Mouse (Mus musculus): ENCODE measurements around the gene Fkbp9. TPM values are rescaled to one million over a fixed set of nuclear protein-coding genes. Genes with fewer than 3 reads are reported as not detected.
A peak's percentile ranks its signal among the peaks of the same experiment; 100 is the strongest.

Fkbp9 gene
- polyA plus RNA-seq, 1 experiment from 2014 or later = 27.5 TPM

DNA sequence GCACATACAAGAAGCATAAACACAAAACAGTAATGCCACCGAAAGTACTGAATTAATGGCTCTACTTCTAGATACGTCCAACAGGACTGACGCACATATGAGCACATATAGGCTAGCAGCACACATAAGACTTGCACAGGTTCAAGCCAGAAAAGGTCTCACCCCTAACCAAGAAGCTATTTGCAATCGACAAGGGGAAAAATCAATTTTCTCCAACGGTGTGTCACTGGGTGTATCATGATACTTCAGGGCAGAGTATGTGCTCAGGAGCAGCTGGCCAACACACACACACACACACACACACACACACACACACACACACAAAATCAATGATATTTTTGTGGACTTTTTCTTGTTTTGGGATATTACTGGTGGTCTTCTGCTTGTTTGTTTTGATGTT, 73.6 kb downstream of the Fkbp9 start:
- Histone ChIP-seq H3K9me3 (ENCODE audit: control insufficient read depth, low read length) (no peaks in the 10 kb centered on the region), H3K4me3 (replicated peaks; ENCODE audit: low read length) (no peak overlapping the region), H3K27me3 (replicated peaks; ENCODE audit: control insufficient read depth, insufficient read depth, low read length) (no peaks in the 10 kb centered on the region), H3K4me1 (replicated peaks; ENCODE audit: control insufficient read depth, insufficient read depth, low read length) (peaks cover 21% of the 10 kb centered on the region), H3K36me3 (ENCODE audit: control insufficient read depth, insufficient read depth) (no peaks in the 10 kb centered on the region), H3K9ac (replicated peaks; ENCODE audit: low read depth, low read length) (no peak overlapping the region), H3K4me2 (ENCODE audit: low read length) (no peak overlapping the region), H3K27ac (ENCODE audit: low read length) (no peak overlapping the region)
- WGBS = 92% methylated on average over 5 of the region's 5 CpGs
- no peak for ATAC-seq

DNA sequence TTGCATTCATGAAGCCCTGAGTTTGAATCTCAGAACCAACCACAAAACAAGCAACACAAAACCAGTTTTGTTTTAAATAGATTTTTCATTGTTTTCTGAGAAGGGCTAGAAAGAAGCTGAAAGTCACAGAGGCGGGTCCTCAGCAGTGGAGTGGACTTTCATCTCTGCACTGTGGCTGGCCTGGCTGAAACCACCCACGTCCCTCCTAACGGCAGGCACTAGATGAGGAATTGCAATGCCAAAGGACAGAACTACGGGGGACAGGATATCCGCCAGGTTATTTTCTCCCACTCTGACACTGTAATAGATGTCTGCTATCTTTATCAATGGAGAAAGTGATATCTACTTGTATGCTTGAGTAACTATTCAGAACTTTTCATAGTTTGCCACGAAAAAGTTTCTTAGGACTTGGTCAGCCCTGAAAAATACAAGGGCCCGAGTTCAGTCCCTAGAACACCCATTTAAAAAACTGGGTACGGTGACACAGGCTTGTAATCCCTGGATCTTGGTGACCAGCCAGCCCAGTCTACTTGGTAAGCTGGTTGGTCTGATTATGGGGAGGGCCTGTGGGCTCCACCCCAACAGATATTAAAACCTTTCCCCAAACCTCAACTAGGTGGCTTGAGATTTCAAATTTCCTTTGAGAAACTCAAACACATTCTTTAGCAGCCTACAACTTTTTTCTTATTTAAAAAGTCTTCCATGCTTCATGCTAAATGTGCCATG, 74.4 kb downstream of the Fkbp9 start:
- no peak overlapping the region for H3K4me3 ChIP-seq (replicated peaks; ENCODE audit: low read length)
- no peak overlapping the region for H3K4me2 ChIP-seq (ENCODE audit: low read length)
- H3K36me3 ChIP-seq (ENCODE audit: control insufficient read depth, insufficient read depth) = no peaks in the 10 kb centered on the region
- WGBS = 84% methylated on average over 8 of the region's 8 CpGs
- H3K27me3 ChIP-seq (replicated peaks; ENCODE audit: control insufficient read depth, insufficient read depth, low read length) = no peaks in the 10 kb centered on the region
- peaks cover 21% of the 10 kb centered on the region for H3K4me1 ChIP-seq (replicated peaks; ENCODE audit: control insufficient read depth, insufficient read depth, low read length)
- H3K9ac ChIP-seq (replicated peaks; ENCODE audit: low read depth, low read length) = no peak overlapping the region
- no peak for ATAC-seq
- no peaks in the 10 kb centered on the region for H3K9me3 ChIP-seq (ENCODE audit: control insufficient read depth, low read length)
- H3K27ac ChIP-seq (ENCODE audit: low read length) = no peak overlapping the region

DNA sequence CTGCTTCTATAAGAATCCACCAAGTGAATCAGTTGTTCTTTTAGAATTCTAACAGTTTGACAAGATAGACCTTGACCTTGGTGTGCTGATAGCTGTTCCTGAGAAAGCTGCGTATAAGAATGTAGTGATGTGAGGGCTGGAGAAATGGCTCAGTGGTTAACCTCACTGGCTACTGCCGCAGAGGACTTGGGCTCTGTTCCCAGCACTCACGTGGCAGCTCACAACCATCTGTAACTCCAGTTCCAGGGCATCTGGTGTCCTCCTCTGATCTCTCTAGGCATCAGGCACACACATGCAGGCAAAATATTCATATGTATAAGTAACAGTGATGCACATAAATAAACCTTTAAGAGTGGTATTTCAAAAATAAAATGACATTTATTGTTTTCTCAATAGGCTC, 76.1 kb downstream of the Fkbp9 start:
- Histone ChIP-seq H3K9ac (replicated peaks; ENCODE audit: low read depth, low read length) (no peak overlapping the region), H3K27me3 (replicated peaks; ENCODE audit: control insufficient read depth, insufficient read depth, low read length) (no peaks in the 10 kb centered on the region), H3K9me3 (ENCODE audit: control insufficient read depth, low read length) (no peaks in the 10 kb centered on the region), H3K4me1 (replicated peaks; ENCODE audit: control insufficient read depth, insufficient read depth, low read length) (peaks cover 17% of the 10 kb centered on the region), H3K4me3 (replicated peaks; ENCODE audit: low read length) (no peak overlapping the region), H3K36me3 (ENCODE audit: control insufficient read depth, insufficient read depth) (no peaks in the 10 kb centered on the region), H3K4me2 (ENCODE audit: low read length) (no peak overlapping the region), H3K27ac (ENCODE audit: low read length) (no peak overlapping the region)
- no peak for ATAC-seq
- WGBS = 88% methylated on average over 3 of the region's 3 CpGs

DNA sequence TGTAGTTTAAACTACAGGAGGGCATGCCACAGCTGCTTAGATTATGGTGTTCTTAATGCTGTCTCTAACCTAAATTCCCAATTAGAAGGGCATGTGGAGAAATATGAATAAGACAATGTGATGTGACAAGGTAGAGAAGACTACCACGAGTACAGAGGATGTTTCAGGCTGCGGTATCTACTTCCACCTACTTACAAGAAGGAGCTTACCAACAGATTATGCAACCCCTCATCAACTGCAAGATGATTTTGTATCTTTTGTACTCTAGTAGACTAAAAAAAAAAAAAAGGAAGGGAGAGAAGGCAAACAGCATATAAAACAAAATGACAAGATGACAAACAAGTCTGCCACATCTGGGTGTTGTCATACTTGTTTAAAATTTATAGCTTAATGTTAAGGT, 76.5 kb downstream of the Fkbp9 start:
- ATAC-seq = no peak
- no peak overlapping the region for H3K9ac ChIP-seq (replicated peaks; ENCODE audit: low read depth, low read length)
- no peak overlapping the region for H3K4me2 ChIP-seq (ENCODE audit: low read length)
- H3K27ac ChIP-seq (ENCODE audit: low read length) = no peak overlapping the region
- H3K4me3 ChIP-seq (replicated peaks; ENCODE audit: low read length) = no peak overlapping the region
- peaks cover 16% of the 10 kb centered on the region for H3K4me1 ChIP-seq (replicated peaks; ENCODE audit: control insufficient read depth, insufficient read depth, low read length)
- no peaks in the 10 kb centered on the region for H3K27me3 ChIP-seq (replicated peaks; ENCODE audit: control insufficient read depth, insufficient read depth, low read length)
- 98% methylated on average over 2 of the region's 2 CpGs for WGBS
- H3K9me3 ChIP-seq (ENCODE audit: control insufficient read depth, low read length) = no peaks in the 10 kb centered on the region
- H3K36me3 ChIP-seq (ENCODE audit: control insufficient read depth, insufficient read depth) = no peaks in the 10 kb centered on the region

DNA sequence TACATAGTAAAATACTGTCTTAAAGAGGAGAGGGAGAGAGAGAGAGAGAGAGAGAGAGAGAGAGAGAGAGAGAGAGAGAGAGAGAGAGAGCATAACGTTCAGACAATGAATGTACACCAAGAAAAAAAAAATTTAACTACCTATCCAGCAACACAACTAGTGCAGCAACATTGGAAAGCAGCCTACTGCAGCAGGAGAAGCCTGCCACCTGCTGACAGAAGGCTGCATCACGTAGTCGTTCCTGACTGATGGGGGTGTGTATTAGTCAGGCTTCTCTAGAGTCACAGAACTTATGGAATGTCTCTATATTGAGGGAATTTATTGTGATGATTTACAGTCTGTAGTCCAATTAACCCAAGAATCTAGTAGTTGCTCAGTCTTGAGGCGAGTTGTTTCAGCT, 77.1 kb downstream of the Fkbp9 start:
- 0 out of 2 replicates have a peak, but pooled peaks have one; percentile 27 for ATAC-seq
- 17% methylated on average over 4 of the region's 4 CpGs for WGBS
- no peak overlapping the region for H3K4me3 ChIP-seq (replicated peaks; ENCODE audit: low read length)
- peaks cover 13% of the 10 kb centered on the region for H3K4me1 ChIP-seq (replicated peaks; ENCODE audit: control insufficient read depth, insufficient read depth, low read length)
- H3K36me3 ChIP-seq (ENCODE audit: control insufficient read depth, insufficient read depth) = no peaks in the 10 kb centered on the region
- H3K4me2 ChIP-seq (ENCODE audit: low read length) = no peak overlapping the region
- H3K27ac ChIP-seq (ENCODE audit: low read length) = no peak overlapping the region
- H3K9ac ChIP-seq (replicated peaks; ENCODE audit: low read depth, low read length) = no peak overlapping the region
- H3K9me3 ChIP-seq (ENCODE audit: control insufficient read depth, low read length) = no peaks in the 10 kb centered on the region
- H3K27me3 ChIP-seq (replicated peaks; ENCODE audit: control insufficient read depth, insufficient read depth, low read length) = no peaks in the 10 kb centered on the region

DNA sequence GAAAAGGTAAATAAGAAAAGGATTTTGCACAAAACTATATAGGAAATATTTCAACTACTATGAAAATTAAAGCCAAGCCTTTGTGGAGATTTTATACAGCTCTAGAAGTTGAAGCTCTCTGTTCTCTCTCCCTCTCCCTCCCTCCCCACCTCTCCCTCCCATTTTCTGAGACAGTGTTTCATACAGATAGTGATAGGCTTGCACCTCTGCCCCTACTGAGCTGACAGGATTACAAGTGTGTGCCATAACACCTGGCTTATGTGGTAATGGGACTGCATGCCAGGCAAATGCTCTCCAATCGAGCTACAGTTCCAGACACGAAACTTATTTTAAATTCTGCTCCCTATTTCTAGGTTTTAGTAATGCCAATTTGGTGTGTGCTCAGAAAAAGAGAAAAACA, 79.1 kb downstream of the Fkbp9 start:
- WGBS = 79% methylated on average over 2 of the region's 2 CpGs
- ATAC-seq = no peak

DNA sequence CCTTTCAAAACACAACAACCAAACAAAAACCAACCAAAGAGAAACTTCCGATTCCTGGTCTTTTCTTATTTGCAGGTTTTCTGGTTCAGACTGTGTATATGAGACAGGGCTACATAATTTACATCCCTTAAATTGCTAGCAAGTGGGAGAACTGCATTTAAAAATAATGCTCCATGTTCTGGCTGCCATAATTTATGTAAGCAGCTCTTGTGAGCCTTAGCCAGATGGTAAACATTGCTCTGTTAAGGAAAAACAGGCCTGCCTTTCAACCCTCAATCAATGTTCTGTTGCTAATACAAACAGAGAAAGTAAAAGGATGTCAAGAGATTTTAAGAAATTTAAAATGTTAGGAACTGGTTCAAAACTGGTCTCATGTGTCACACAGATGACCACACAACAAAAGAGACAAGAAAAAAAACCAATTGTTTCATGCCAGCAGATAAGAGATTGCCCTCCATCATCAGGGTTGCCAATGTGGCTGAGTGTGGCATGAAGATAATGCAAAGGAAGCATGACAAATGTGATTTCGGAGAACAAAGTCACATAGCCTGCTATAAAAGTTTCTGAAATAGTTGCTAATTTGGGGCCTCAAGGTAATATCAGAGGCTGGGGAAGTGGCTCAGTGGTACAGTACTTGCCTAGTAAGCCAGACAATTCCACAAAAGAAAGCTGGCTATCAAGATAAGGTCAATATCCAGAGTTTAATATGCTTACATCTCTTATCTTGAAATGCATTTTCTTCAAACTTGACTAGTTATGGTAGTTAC, 81.4 kb downstream of the Fkbp9 start:
- H3K4me2 ChIP-seq (ENCODE audit: low read length) = no peak overlapping the region
- H3K4me3 ChIP-seq (replicated peaks; ENCODE audit: low read length) = no peak overlapping the region
- H3K36me3 ChIP-seq (ENCODE audit: control insufficient read depth, insufficient read depth) = no peaks in the 10 kb centered on the region
- 87% methylated on average over 2 of the region's 2 CpGs for WGBS
- H3K4me1 ChIP-seq (replicated peaks; ENCODE audit: control insufficient read depth, insufficient read depth, low read length) = peaks cover 3% of the 10 kb centered on the region
- no peak overlapping the region for H3K9ac ChIP-seq (replicated peaks; ENCODE audit: low read depth, low read length)
- no peaks in the 10 kb centered on the region for H3K9me3 ChIP-seq (ENCODE audit: control insufficient read depth, low read length)
- H3K27me3 ChIP-seq (replicated peaks; ENCODE audit: control insufficient read depth, insufficient read depth, low read length) = no peaks in the 10 kb centered on the region
- ATAC-seq = no peak
- no peak overlapping the region; the same call in none of the 2 replicates for H3K27ac ChIP-seq (ENCODE audit: low read length)

More for the DNA sequence above, 79.1 kb downstream of the Fkbp9 start:
- Histone ChIP-seq H3K27me3 (replicated peaks; ENCODE audit: control insufficient read depth, insufficient read depth, low read length) (no peaks in the 10 kb centered on the region), H3K4me1 (replicated peaks; ENCODE audit: control insufficient read depth, insufficient read depth, low read length) (peaks cover 3% of the 10 kb centered on the region), H3K9me3 (ENCODE audit: control insufficient read depth, low read length) (no peaks in the 10 kb centered on the region), H3K4me3 (replicated peaks; ENCODE audit: low read length) (no peak overlapping the region), H3K4me2 (ENCODE audit: low read length) (no peak overlapping the region), H3K36me3 (ENCODE audit: control insufficient read depth, insufficient read depth) (no peaks in the 10 kb centered on the region), H3K9ac (replicated peaks; ENCODE audit: low read depth, low read length) (no peak overlapping the region), H3K27ac (ENCODE audit: low read length) (no peak overlapping the region)

DNA sequence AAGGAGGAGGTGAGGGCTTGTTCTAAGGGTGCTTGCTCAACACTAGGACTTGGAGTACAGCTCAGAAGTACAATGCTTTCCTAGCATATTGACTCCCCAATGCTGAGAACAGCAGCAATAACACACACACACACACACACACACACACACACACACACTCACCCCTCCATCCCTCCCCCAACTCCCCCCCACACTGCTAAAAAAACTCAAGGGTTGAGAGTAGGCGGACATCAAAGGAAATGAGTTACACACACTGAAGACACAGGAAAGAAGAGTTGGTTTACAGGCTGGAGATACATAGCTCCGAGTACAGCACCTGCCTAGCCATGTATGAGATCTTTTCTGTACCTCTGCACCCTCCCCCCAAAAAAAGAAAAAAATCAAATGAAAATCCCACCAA, 84.4 kb downstream of the Fkbp9 start:
- H3K36me3 ChIP-seq (ENCODE audit: control insufficient read depth, insufficient read depth) = no peaks in the 10 kb centered on the region
- H3K4me1 ChIP-seq (replicated peaks; ENCODE audit: control insufficient read depth, insufficient read depth, low read length) = peaks cover 3% of the 10 kb centered on the region
- 90% methylated on average over 2 of the region's 2 CpGs for WGBS
- H3K4me2 ChIP-seq (ENCODE audit: low read length) = no peak overlapping the region
- H3K9ac ChIP-seq (replicated peaks; ENCODE audit: low read depth, low read length) = no peak overlapping the region
- no peak for ATAC-seq
- H3K4me3 ChIP-seq (replicated peaks; ENCODE audit: low read length) = no peak overlapping the region
- no peaks in the 10 kb centered on the region for H3K9me3 ChIP-seq (ENCODE audit: control insufficient read depth, low read length)
- no peak overlapping the region for H3K27ac ChIP-seq (ENCODE audit: low read length)
- no peaks in the 10 kb centered on the region for H3K27me3 ChIP-seq (replicated peaks; ENCODE audit: control insufficient read depth, insufficient read depth, low read length)

DNA sequence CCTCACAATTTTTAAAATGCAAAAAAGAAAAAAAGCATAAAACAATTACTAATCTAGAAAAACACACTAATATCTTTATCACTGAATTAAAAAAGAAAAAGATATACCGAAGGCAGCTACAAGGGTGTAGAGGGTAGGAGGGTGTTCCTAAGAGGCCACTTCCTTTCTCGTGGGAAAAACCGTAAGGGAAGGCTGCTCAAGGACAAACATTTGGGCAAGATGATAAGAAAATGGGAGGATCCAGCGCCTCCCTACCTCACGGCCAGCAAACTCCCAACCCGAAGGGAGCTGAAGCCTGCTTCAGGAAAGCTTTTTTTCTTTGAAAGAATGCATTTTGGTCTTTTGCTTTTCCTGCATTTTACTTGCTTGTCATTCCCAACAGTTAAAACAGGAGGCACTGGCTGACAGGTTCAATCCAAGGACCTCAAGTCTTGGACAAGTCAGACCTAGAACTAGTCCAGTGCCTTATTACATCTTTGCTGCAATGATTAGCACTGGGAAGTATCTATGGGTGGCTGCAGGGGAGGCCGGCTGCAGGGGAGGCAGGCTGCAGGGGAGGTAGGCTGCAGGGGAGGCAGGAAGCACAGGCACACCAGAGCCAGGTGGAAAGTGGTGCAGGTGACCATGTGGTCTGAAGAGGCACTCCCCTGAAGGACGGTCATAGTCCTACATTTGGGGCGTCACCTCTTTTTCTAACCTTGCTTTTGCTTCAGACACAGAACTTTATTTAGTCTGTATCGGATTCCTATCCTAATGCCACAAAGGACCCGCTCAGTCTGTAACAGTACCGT, 85.9 kb downstream of the Fkbp9 start:
- ATAC-seq = no peak
- WGBS = 86% methylated on average over 12 of the region's 12 CpGs
- H3K4me2 ChIP-seq (ENCODE audit: low read length) = no peak overlapping the region
- peaks cover 6% of the 10 kb centered on the region for H3K4me1 ChIP-seq (replicated peaks; ENCODE audit: control insufficient read depth, insufficient read depth, low read length)
- H3K27me3 ChIP-seq (replicated peaks; ENCODE audit: control insufficient read depth, insufficient read depth, low read length) = no peaks in the 10 kb centered on the region
- H3K9me3 ChIP-seq (ENCODE audit: control insufficient read depth, low read length) = no peaks in the 10 kb centered on the region
- H3K9ac ChIP-seq (replicated peaks; ENCODE audit: low read depth, low read length) = no peak overlapping the region
- H3K4me3 ChIP-seq (replicated peaks; ENCODE audit: low read length) = no peak overlapping the region
- H3K36me3 ChIP-seq (ENCODE audit: control insufficient read depth, insufficient read depth) = no peaks in the 10 kb centered on the region
- no peak overlapping the region for H3K27ac ChIP-seq (ENCODE audit: low read length)

Data from forebrain, embryonic 16.5 days (tissue).